Mouse (Mus musculus) bone marrow, adult 2 months (tissue): ENCODE data around the gene Tdo2.

Experiments used
- CTCF ChIP-seq: fragments of 200-500 bp; IDR thresholded peaks from 2 replicates; pipeline ENCODE4 v1.5.1; 2011; ENCODE audit warnings: low read length, control low read depth; ENCODE audit not compliant: control insufficient read depth, insufficient read depth
- POLR2A ChIP-seq: fragments of 200-500 bp; IDR thresholded peaks from 2 replicates; pipeline ENCODE4 v1.6.1; 2011; ENCODE audit warnings: low read depth, mild to moderate bottlenecking, control low read depth, low read length, borderline replicate concordance; ENCODE audit not compliant: control insufficient read depth

DNA sequence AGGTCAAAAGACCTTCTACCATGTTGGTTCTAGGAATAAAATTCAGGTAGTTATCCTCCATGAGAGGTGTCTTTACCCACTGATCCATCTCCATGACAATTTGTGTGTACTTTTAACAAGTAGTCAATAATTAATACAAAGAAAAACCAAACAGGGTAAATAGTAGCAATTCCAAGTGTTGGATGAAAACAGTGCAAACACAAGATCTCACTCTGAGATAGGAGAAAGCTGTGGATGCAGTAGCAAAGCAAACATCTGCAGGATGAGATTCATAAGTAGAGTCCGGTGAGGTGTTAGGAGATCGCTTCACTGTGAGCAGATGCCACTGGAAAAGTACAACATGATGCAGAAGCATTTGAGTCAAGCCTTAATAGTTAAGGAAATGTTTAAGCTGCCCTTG, 10.1 kb upstream of the Tdo2 start:
- TF ChIP-seq POLR2A: no peak
- no peak for TF ChIP-seq CTCF
